Mouse (Mus musculus) mouse embryonic stem cell (cell line): ENCODE measurements at regions not wholly inside any gene's neighbourhood (a gene's known extent, or its start where the extent isn't known, plus 50 kb on each side); places are given as distances from the start of the nearest gene placed in this dataset.

Experiments used
- in situ Hi-C, 2 experiments: fragments of 300-500 bp; cut with MboI; formaldehyde crosslinking; loops; 1 replicate in 1 of 2; 3 replicates in 1 of 2; pipeline ENCODE4 v1.14.3; 2019 to 2020; ENCODE audit warnings: low sequenced_read_pairs in 2 of 2, low pct_unique_long_range_greater_than_20kb in 1 of 2, mixed read lengths in 1 of 2; ENCODE audit not compliant: unreplicated experiment in 1 of 2

DNA sequence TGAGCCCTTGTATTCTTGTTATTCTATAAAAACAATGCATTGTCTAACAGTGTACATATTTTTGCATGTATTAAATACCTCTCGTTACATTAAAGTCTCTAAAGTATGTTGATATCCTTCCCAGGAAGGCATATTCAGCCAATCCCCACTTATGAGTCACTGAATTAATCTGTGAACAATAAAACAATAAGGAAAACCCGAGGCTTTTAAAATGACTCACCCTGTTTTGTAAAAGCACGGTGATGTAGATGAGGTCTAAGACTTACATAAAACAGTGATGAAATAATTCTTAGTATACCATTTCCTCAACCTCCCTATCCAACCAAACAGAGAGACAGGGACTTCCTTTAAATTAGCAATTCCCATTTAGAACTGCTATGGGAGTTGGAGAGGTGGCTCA lies 95.8 kb downstream of the Asb7 start:
- in situ Hi-C loops: no loop called here

DNA sequence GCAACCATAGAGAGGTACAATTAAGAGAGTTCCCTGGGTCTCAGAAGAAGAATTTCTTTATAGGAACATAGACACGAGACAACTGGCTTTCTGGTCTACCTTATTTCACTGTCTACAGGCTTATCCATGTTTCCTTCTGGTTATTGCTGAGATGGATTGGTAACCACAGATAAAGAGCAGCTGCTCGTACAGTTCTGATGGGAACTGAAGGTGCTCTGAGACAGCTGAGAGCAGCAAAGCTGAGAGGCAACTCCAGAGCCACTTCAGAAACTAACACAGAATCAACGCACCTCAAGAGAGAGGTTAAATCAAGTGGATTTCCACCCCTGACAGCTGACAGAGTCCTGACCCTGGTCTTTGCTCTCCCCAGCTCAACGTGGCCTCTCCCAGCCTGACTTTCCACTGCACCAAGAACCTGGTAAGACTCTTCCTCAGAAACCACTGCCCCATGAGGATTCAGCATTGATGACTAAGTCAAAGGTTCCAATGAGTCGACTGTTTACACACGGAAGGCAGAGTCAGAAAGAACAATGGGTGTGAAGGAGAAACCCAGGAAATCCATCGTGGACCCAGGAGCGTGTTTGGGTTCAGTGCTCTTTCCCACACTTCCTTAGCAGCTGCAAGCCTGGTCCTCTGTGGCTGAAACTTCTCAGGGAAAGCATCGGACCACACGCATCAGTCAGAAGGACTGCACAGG lies 97.7 kb downstream of the Asb7 start:
- in situ Hi-C loops: no loop called here

DNA sequence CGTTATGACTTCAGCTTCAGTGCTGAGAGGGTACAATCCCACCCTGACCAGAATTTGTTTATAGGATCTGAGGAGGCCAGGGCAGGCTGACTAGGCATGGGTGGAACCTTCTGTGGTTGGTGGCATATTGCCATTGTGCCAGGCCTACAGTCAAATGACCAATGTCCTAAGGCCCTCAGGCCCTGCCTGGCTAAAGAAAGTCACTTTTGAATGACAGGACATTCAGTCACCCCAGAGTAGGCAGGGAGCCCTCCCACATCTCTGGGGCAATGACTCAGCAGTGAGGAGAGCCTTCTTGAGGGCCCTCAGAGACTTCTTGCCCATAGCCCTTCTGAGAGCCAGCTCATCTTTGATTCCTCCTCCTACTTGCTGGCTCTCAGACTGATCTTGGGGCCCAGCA lies 102.9 kb downstream of the Asb7 start:
- in situ Hi-C loops: no loop called here

DNA sequence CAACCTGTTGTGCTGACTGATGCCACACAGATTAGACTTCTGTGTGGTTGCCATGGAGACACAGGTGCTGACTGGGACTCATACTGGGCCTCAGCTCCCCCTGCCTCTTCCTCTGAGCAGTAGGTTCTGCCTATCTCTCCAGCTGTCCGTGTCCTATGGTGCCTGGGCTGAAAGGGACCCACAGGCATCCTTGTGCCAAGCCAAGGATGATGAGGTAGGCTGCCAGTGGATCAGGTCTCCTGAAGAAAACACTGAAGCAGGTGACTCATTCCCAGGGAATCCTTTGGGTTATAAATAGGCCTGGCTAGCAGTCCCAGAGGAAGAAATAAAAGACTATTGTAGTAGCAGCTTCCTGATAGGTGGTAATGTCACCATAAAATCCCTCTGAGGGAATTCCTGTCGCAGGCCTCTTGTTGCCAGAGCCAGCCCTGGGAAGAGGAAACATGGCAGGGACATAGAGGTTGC lies 108.7 kb downstream of the Asb7 start:
- in situ Hi-C loops: no loop called here

DNA sequence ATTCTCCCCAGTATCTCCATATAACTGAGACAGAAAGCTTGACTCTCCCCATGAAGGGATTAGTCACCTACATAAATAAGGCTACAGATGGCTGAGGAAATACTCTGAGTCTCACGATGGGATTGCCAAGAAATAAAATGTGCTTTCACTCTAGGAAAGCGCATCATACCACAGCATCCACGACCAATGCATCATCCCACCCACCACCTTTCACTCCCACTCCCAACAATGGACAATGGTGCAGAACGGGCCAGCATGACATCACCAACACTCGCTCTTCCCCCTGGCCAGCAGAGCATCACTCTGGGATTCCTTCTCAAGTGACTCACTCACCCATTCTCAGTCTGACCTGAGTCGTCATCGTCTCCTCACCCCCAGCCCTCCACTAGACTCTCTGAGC lies 113.1 kb downstream of the Asb7 start:
- in situ Hi-C loops: no loop called here

DNA sequence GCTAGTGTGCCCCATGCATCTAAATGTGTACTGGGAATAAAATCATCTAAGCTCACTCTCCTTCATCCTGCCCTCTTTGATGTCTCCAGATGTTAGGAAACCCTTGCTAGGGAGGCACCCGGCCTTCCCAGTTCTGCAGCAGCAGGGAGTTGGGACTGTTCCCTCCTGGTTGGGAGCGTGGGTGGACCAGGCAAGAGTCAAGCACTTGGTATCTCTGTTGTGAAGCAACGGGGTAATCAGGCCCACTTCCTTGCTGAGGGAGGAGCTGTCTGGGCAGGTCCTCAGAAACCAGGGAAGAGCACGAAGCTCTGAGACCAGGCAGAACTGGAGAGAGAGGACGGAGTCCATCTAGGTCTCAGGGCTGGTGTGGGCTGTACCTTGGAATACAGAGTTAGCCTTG lies 117.9 kb downstream of the Asb7 start:
- in situ Hi-C loops: no loop called here

DNA sequence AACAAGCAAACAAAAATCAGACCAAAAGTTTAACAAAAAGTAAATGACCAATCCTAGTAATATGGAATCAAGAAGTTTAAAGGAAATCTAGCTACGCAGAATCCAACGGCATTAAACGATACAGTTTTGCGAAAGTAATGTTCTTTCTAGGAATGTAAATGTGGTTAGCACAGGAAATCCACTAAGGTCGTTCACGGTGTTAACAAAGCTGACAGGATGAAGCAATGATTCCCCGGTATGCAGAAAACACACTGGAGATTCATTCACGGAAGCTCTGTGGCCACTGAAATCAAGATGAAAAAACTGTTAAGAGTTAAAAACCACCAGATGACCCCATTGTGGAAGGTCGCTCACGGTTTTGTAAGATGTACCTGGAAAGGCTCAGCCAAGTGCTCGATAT lies 120.4 kb upstream of the Aldh1a3 start:
- in situ Hi-C loops: no loop called here

DNA sequence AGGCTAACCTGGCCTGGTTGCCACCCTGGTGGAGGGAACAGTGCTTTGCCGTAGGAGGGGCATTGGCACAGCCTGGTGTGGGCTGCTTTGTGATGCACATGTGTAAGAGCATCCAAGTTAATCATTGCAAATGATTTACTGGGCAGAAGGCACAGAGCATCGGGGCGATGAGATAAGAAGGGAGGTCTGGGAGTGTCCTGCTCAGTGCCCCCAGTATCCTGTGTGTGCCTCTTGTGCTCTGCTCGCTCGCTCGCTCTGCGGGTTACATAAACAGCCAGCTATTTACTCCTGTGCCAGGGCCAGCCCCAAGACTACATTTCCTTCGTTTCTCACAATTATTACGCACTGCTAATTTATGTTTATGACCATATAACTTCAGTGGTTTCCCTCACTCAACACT lies 117.9 kb upstream of the Aldh1a3 start:
- in situ Hi-C loops: no loop called here

DNA sequence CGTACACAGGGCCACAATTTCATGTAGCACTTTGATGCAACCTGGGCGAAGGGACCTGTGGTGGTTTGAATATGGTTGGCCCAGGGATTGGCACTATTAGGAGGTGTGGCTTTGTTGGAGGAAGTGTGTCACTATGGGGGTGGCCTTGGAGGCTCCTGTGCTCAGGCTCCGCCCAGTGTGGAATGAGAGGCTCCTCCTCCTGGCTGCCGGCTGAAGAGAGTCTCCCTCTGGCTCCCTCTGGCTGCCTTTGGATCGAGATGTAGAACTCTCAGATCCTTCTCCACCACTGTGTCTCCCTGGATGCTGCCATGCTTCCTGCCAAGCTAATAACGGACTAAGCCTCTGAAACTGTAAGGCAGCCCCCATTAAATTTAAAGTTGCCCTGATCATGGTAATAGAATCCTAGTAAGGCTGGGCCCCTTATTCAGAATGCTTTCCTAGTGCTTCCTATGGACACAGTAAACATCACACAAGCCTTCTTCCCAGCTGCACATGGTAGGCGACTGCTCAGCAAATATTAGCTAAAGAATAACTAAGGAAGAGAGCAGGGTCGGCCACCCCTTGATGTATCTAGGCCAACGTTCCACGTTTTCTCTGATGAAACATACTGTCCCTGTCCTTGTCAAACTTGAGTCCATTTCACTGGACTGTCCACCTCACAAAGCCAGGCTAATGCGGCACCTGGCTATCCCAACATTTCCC lies 117.2 kb upstream of the Aldh1a3 start:
- in situ Hi-C loops: no loop called here

DNA sequence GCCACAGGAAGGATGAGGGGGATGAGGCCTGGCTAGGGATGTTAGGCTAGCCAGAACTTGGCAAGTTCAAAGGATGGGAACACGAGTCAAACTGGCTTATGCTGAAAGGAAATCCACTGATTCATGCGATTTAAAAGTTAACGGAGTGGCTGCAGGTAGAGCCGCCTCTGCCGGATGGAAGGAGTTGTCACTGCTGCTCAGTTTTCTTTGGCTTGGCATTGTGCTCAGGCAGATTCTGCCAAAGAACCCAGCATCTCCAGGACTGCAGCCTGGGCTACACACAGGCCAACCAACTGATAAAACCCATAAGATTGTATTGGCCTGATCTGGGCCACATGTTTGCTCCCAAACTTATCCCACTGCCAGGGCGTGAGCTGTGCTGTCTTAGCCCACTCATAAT lies 105.3 kb upstream of the Aldh1a3 start:
- in situ Hi-C loops: no loop called here

DNA sequence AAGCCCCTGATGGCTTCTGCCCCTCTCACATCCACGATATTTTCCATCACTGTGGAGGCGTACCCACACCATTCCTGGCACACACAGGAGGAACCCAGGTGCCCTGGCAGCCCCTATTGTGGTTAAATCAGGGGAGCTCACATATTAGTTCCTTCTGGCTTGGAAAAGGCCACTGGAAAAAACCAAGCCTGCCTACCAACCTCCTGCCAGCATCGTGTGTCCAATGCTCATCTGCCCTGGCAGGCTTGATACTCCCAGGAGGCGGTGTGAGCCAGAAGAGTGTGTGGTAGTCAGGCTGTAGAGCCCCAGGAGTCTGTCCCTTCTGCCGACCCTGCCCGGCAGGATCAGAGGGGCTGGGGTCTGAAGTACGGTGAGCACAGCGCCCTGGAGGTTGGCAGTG lies 104.7 kb upstream of the Aldh1a3 start:
- in situ Hi-C loops: no loop called here

DNA sequence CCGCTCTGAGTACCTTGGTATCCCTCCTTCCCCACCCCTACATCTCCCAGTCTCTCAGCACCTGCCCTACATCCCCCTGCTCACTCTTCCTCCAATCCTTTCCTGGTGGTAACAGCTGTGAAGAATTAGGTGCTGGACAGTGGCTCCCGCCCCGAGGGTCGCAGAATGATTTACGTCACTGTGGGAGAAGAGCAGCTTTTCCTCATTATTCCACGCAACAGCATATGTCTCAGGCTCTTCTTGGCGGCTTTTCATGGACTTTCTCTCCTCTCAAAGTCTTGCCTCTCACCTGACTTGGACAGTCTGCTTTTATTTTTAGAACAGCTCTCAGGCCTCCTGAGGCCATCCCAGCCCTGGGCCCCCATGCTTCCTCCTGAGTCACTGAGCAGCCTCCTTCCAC lies 103.8 kb upstream of the Aldh1a3 start:
- in situ Hi-C loops: no loop called here

DNA sequence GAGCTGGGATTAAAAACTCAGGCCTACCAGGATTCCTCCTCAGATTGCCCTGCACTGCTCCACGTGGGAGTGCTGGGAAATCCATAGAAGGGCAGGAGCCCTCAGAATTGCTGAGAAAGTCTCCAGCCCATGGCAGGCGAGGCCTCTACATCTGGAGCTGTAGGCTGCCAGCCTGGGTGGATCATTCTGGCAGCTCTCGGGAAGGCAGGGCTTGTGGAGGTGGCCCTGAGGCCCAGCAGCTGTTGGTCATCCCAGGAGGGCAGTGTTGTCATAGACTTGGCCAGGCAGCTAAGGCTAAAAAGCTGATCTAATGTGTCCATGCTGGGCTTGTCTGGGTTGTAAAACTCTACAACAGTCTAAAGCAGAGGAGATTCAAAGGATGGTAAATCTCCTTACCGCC lies 101.6 kb upstream of the Aldh1a3 start:
- in situ Hi-C loops: loop anchor here in 1 of 2 experiments (10.0 kb wide), 1 partner anchor 114 kb away; no protein-coding TSS in a partner anchor

DNA sequence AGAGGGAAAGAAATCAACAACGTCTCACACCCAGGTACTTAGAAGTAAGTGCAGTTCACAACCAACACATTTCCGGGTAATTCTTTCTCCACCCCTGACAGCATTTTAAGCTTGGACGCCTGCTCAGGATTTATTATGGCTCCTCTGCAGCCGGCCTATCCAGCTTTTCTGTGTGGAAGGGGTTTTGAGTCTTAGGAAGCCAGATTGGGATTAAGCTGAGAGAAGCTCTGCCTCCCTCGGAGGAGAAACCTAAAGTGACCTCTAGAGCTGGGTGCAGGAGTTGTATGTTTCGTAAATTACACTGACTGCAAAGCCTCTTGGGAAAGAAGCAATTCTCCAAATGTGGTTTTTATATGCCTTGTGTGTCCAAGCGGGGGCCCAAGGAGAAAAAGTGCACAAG lies 96.6 kb upstream of the Aldh1a3 start:
- in situ Hi-C loops: loop anchor here in 1 of 2 experiments (10.0 kb wide), 1 partner anchor 109 kb away; no protein-coding TSS in a partner anchor

DNA sequence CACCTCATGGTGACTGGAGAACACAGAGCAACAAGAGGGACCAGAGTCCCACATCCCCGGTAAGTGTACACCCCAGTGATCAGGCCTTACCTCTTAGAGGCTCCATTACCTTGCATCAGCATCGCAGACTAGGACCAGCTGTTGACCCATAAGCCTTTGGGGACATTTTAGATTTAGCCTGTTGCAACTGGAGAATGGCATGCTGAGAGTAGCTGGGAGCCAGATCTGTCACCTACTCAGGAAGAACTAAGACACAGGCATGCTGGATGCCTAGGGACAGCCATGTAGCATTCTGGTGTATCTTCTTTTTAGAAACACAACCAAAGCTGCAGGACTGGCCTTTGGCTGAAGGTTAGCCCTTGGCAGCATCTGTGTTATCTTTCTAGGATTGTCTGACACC lies 94.2 kb upstream of the Aldh1a3 start:
- in situ Hi-C loops: loop anchor here in 1 of 2 experiments (10.0 kb wide), 1 partner anchor 107 kb away; no protein-coding TSS in a partner anchor

DNA sequence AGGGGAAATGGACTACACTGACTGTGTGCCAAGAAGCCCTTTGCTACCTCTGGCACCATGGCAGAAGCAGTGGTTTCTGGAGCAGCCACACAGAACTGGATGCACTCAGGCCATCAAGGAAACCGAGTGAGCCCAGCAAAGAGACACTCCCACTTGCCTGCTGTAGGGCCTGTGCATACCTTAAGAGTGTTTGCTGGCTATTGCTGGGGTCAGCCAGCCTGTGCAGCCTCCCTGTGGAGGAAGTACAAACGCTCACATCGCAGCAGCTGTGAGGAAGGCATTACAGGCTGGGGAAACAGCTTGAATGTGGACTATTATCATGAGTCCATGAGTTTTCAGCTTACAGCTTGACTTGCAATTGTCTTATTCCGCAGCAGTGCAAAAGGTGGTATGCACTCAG lies 88.8 kb upstream of the Aldh1a3 start:
- in situ Hi-C loops: no loop called here

DNA sequence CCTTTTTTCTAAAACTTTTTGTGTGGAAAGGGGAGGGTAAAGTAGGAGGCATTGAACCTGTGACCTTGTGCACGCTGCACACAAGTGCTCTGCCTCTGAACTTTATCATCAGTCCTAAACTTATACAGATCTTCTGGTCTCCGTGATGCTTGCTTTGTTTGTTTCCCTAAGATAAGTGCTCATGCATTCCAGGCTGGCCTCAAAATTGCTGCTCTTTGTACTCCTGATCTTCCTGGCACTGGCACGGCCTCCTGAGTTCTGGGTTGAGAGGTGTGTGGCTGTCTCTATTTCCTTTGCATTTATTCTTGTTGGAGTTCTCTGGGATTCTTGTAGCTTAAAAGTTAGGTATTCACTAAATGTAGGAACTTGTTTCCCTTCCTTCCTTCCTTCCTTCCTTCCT lies 86.1 kb upstream of the Aldh1a3 start:
- in situ Hi-C loops: no loop called here

DNA sequence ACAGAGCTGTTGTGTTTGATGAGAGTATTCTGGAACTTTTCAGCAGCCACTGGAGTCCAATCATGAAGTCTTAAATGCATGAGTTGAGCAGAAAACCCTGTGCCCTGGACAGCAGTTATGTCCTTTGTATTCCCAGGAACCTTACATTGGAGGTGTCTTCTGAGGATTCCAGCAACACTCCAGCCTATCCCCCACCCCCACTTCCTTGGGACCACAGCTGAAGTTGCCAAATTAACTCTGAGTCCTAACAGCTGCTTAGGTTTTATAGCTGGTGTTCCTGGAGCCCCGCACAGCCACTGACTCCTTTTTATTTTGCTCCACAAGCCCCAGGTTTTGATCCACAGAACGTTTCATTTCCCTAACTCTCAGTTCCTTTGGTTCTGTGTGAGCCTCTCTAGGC lies 78.4 kb upstream of the Aldh1a3 start:
- in situ Hi-C loops: no loop called here

DNA sequence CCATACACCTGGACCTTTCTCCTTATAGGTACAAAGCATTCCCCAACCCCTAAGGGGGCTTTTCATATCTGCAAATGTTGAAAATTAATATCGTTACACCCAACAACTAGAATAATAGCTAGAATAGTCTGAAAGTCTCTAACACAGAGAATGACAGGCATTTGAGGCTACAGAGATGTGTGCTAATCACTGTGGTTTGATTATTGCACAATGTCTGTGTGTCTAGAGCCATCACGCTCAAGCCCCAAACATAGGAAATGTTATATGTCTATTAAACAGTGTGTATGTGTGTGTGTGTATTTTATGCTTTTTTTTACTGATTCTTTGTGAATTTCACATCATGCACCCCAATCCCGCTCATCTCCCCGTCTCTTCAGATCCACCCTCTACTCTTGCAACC lies 77.2 kb upstream of the Aldh1a3 start:
- in situ Hi-C loops: no loop called here

DNA sequence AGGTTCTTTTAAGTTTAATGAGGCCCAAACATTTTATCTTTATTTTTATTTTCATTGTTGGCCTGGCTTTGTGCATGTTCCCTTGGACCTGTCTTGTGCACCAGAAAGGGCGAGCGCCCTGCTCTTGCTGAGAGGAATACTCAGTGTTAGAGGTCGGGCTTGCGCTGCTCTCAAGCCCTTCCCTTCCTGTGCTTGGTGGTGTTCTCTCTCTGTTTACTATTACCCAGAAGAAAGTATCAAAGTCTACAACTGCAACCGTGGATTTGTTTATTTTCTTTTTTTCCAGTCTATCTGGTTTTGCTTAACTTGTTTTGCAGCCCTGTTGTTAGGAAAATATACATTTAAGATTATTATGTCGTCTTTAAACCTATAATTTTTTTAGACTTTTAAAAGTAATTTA lies 74.1 kb upstream of the Aldh1a3 start:
- in situ Hi-C loops: no loop called here
